Mouse (Mus musculus) spleen, adult 2 months (tissue): ENCODE data around the gene Ldhb.

Experiments
- CTCF ChIP-seq: fragments of 200-500 bp; IDR thresholded peaks from 2 replicates; pipeline ENCODE4 v1.5.1; 2011; ENCODE audit warnings: mild to moderate bottlenecking, inconsistent platforms; ENCODE audit not compliant: insufficient read depth, insufficient read length, insufficient replicate concordance; ENCODE audit errors: extremely low read depth
- POLR2A ChIP-seq: fragments of 200-500 bp; IDR thresholded peaks from 2 replicates; pipeline ENCODE4 v1.6.1; 2011; ENCODE audit warnings: low read depth, low read length, inconsistent platforms

DNA sequence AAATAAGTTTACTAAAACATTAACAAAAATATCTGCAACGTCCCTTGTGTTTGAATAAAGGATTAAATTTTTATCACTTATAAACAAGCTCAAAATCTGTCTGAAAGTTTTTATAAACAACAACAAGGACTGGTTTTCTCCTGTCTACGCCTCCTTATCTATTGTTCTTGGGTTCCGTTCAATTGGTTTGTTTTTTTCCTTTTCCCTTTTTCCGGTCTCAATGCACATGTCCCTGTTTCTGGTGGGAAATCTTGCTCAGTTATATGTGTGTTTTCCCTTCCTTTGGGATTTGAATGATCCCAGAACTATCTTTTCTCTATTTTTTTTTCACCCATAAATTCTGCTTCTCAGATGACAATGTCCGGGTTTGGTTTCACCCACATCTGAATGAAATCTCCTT is 25.7 kb upstream of the Ldhb start:
- TF ChIP-seq CTCF = no peak
- TF ChIP-seq POLR2A = no peak
